Mouse (Mus musculus) MN1 (cell line): ENCODE data around the gene Fam78a.

Source experiments
- DNase-seq: peaks from one replicate; pipeline ENCODE4 v3.0.0-alpha.2; 2016; ENCODE audit warnings: low spot score

The Fam78a gene

DNA sequence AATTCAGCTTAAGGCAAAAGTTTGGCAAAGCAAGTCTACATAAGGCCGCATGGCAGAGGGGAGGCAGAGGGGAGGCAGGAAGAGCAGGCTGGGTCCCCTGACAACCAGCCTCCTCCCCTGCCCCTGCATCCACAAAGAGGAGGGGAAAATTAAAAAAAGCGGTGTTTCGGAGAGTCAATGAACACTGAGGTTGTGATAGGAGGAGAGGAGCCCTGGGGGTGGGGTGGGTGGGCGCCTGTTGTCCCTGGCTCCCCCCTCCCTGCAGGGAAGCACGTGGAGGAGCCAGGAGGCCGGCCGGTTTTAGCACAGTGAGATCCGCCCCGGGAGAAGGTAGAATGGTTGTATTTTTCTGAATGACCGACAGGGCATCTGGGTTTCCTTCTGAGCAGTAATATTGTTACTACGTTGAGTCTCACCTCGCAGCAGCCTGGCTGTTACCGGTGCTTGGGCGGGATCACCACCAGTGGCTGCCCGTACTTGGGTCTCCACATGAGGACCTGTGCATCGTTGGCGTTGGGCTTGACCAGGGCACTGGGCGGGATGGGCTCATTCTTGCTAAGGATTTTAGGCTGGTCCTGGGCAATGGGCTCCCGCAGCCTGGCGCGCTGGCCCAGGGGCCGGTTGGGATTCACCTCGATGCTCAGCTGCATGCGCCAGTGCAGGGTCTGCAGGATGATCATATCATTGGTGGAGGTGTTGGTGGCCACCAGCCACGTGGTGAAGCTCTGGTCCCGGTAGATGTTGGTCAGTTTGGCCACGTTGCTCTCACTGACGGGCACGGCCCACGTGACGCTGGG is 15.6 kb downstream of the Fam78a start:
- no peak for DNase-seq

DNA sequence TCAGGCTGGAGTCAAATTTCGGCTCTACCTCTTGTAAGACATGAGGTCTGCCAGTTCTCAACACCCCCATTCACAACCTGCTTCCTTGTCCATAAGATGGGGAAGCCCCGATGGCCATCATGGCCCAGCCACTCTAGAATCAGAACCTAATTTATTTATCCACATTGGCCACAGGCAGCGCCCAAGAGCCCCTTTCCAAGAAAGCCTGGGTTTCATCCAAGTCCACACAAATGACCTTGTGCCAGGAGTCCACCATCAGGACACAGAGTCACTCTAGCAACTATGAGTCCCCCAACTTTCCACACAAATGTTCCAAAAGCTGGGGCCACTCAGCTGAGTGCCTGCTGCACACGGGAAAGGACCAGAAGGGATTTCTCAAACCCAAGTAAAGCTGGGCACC is 18.7 kb downstream of the Fam78a start:
- DNase-seq, result no peak

DNA sequence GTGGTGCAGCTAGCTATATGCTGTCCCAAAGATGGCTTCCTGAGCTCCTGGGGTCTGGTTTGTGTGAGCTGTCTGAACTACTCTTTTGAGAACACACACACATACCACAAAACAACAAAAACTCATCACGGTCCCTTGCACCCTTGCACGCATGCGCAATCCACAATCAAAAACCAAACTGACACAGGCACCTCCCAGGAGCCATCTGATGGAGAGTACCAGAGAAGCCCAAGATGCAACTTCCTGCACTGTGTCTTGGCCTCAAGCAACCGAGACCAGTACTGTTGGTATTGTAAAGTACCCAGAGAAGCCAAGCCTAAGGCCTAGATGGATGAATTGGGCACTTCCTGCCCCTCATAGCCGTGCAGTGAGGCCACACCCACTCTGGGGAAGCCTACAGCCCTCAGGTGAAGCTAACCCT is 19.3 kb downstream of the Fam78a start:
- DNase-seq, result no peak

DNA sequence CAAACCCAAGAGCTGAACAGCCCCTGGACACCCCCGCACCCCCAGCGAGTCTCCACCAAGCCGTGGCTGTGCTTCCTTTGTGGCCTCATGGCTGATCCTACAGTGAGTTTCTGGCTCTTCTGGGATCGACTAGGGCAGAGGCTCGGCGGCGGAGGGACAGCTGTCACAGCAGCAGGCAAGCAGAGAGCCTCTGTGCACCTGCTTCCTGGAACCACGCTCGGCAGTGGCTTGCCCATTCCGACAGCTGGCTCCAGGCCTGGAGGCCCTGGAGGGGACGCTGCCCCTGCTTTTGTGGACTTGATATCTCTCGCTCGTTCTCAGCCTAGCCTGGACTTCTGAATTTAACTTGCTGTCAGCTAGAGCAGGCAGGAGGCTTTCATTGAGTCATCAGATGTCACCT is 19.7 kb downstream of the Fam78a start:
- DNase-seq, result no peak

DNA sequence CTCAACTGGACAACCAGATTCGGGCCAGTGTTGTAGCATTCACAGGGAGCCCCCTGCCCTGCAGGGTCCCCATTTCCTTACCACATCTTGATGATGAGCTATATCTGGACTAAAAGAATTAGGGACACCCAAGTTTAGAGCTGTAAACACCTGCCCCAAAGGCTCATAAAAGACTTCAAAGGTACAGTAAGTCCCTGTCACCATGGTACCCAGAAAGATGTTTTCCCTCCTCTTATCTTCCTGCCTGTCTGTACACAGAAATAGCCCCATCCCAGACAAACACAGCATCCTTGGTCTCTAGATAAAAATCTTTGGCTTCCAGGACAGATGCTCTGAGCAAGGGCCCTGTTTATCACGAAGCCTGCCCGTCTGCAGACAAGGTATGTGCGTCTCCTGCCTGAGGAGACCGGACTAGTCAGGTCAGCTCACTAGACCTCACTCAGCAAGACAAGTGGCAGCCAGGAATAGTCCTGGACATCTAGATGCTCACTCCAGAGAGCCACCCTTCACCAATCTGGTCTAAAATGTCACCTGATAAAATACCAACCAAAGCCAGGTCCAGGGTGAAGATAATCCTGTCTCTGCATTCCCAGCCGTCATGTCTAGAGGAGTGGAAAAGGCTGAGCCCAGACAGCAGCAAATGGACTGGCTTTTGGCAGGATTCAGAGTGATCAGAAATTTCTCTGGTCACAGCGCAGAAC is 21.1 kb downstream of the Fam78a start:
- no peak for DNase-seq

DNA sequence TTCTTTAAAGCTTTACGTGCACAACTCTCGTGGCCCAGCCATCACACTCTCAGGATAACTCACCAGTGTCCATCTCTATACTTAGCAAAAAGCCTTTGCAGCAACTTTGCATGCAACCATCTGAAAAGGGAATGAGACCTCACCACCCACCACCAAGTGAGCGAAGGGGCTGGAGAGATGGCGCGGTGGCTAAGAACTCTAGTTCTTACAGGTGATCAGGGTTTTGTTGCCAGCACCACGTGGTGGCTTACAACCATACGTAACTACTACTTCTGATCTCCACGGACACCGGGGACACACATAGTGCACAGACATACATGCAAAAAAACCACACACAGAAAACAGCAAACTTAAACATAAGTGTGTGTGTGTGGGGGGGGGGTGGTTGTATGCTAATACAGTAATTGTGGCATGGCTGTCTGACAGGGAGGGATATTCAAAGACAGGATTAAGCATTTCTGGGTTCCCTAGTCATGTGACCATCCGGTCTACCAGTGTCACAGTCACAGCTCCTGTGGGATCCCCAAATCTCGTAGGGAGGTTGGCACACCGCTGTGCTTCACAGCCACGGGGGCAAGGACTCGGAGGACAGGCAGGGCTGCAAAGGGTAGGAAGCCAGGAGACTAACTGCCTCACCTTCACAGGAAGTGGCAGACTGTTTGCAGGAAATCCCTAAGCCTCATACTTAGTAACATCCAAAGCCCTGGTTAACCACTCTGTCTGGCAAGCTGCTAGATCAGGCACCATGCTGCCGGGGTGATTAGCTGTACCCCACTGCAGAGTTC is 21.8 kb downstream of the Fam78a start:
- no peak for DNase-seq

DNA sequence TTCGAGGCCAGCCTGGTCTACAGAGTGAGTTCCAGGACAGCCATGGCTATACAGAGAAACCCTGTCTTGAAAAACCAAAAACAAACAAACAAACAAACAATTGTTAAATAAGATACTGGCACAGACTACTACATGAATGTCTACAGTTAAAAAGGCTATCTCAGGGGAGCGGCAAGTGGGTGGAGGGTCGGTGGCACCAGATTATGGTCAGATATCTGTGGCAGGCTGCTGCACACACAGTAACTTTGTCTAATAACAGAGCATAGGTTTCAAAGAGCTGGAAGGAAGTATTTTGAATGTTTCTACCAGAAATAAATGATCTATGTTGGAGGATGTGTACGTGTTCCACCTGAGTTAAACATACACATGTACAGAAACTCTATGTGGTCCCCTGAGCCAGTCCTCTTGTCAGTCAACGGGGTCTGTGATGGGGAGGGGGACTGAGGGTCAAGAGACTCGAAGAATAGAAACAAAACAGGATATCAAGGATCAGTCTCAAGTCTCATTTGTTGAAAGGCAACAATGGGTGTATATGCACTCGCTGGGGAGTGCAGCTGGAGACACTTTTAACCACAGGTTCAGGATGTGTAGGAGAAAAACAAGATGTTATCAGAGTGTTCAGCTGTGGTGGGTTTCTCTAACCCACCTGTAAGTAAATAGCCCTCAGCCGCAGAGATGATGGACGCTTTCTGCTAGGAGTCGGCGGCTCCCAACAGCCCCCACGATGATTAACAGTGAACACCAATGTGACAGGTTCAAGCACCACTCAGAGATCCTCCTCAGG is 22.7 kb downstream of the Fam78a start:
- no peak for DNase-seq

DNA sequence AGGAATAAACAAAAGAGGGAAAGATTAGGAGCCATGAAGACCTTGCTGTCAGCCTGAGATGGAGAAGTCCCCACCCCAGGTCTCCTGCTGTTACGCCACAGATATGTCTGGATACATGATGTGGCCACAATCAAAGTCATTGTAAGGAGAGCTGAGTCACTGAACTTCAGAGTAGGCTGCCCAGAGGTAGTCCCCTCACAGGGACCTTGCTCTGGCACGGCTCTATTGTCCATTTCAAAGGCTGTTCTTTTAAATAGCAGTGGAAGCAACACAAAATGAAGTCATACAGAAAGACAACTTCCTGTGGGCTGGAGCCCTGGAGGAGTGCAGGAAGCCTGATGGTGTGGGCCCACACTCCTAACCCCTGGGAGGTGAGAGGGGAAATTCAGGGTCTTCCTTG is 23.5 kb downstream of the Fam78a start:
- DNase-seq, result no peak

DNA sequence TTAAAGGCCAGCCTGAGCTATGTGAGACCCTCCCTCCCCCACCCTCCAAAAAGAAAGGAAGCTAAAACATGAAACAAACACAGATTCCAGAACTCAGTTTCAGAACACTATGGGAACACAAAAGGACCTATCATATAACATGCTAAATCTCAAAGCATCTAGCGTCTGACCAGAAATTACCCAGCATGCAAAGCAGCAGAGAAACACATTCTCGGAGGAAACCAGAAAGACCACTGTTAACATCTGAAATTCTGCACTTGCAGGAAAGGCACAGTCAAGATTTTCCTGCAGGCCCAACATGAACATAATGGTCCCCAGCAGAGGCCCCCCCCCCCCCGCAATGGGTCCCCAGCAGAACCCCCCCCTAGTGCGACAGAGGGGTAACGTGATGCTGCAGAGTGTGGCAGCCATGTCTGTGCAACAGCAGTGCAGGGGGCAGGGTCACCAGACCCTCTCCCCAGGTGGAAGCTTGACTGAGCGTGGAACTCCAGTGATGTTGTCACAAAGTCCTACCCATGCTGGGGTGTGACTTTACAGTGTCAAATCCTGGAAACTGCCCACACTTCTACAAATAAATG is 24.3 kb downstream of the Fam78a start:
- no peak for DNase-seq

DNA sequence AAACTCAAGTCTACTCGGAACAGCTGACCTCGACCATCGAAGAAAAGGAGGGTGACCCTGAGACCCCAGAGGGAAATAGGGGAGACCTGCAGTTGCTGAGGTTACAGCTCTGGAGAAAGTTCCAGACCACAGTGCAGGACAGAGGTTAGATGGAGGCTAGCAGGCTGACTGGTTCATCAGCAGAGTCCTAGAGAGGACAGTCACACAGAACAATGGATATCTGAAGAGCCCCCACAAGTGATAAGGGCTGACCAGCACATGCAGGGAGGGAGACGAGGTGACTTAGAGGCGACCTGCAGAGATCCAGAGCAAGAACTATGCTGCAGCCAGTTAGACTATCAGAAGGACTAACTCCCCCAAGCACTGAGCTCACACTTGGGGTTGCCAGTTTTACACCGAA is 25.0 kb downstream of the Fam78a start:
- DNase-seq, result no peak

DNA sequence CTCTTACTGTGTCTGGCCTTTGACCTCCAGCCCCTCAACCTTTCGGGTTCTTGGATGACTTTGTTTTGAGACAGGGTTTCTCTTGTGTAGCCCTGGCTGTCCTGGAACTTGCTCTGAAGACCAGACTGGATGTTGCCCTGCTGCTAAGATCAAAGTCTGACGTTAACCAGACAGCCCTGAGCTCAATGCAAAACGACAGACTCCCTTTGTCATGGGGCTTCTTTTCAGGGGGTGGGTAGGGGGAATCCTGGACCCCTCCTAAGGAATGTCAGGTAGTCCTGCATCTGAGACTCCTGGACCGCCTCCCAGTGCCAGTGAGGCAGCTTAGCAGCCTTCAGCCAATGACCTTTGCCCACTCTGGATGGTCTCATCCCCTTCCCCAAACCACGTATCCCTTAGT is 25.9 kb downstream of the Fam78a start:
- DNase-seq, result no peak

DNA sequence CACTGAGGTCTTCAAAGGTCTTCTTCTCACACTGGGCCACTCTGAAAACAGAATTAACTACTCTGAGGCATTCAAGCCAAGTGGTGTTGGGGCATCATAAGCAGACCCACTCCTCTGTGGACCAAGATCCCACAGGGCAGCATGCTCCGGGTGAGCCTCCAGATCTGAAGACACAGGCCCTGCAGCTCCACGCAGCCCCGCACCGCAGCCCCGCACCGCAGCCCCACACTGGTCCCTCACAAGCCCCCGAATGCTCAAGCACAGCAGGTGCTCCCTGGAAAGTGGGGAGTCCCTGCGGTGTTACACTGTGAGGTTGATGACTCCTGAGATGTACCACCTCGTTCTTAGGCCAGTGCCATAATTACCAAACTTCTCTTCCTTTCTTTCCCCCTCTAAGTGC is 26.4 kb downstream of the Fam78a start:
- DNase-seq, result no peak

DNA sequence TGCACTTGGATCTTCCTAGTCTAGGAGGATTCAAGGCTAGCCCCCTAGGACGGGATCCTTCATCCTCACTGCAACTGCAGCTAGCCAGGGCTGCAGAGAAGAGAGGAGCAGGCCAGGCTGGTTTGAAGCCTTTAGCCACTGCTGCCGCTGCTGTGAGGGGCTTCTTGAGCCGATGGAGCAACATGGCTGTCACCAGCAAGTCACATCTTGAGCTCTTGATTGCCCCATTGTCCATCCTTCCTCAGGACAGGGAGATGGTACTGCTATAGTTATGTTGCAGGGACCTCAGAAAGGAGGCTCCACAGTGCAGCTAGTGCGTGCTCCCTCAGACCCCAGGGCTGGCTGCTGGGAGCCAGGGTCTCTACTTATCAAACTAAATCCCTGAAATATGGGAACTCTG is 26.9 kb downstream of the Fam78a start:
- DNase-seq, result no peak

DNA sequence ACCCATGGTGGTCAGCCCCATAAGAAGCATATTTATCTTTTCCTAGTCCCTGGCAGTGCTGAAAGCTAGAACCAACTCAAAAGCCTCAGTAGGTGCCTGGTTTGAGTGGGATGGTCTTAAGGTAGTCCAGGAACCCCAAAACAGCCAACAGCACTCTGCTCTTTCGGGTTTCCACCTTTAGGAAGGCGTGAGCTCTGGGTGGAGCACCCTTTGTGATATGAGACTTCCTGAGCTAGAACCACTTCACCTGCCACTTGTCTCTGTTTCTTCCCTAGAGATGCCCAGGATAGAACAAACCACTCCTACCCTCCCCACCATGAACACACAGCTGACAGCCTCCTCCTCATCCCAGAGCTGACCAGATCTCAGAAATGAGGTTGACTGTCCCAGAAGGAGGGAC is 27.3 kb downstream of the Fam78a start:
- no peak for DNase-seq

DNA sequence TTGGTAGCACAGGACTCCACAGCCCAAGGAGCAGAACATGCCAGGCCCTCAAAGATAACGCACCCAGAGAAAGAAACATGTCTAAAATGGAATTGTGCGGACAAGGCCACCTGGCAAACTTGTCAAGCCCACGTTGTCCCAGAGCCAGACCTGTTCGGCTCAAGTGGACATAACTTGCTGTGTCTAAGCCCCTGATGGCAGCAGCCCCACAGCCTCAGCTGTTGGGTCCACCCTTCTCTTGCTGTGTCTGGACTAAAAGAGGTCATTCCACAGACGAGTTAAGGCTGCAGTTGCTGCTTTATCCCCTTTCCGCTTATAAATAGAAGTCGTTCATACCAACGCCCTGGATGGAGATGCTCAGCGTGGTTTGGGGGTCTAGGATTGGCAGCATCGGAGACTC is 28.1 kb downstream of the Fam78a start:
- no peak for DNase-seq

DNA sequence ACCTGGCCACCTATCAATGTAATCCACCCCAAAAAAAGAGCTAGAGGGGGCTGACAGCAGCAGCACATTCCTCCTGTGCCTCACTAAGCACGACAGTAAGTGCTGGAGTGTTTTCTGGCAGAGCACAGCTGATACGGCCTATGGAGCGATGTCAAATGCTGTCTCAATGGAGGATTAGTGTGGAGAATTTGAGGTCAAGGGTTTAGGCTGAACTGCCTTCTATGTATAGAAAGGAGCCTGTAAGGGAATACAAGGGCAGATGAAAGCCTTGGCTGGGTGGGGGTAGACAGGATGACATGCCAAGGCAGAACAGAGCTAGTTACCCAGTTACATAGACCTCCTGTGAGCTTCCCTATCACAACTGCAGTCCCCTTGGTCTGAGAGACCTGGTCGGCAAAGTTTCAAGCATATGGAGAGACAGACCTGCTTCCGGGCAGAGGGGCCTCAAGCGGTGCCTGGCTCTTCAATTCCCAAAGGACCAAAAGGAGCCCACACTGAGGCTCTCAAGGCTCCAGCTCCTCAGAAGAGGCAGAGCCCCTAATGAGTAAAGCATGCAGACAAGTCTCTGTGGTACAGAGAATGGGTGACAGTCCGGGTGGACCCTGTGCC is 29.2 kb downstream of the Fam78a start:
- DNase-seq, result no peak

DNA sequence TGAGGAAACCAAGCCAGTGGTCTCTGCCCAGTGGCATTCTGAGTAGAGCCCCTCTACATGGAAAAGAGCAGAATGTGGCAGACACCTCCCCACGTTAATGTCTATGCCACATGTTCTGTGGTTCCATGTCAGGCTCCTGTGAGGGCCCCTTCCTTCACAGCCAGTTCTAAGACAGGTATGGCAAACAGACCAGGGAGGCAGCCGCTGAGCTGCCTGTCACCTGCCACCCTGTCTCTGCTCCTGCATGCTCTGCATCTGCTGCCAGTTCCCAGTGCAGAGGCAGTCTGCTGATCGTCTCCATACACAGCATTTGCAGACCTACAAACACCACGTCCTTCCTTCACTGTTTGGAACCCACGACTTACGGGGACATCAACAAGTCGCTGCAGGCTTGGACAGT is 32.2 kb downstream of the Fam78a start:
- no peak for DNase-seq

DNA sequence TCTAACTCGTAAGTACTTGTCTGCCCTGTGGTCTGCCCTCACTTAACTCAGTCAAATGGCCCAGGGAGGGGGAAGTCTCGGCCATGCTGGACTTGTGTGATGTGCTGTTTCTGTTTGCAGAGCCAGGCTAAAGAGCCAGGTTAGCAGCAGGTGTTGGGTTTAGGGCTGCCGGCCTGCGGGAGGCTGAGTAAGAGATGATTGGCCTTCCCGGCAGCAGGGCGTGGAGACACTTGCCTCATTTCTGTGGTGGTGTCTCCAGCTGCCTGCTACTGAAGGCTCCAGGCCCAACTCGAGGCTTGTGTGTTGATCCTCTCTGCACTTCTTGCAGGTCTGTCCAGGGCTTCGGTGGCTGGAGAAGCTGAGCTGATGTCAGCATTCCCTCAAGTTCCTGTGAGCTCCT is 32.9 kb downstream of the Fam78a start:
- DNase-seq, result no peak

DNA sequence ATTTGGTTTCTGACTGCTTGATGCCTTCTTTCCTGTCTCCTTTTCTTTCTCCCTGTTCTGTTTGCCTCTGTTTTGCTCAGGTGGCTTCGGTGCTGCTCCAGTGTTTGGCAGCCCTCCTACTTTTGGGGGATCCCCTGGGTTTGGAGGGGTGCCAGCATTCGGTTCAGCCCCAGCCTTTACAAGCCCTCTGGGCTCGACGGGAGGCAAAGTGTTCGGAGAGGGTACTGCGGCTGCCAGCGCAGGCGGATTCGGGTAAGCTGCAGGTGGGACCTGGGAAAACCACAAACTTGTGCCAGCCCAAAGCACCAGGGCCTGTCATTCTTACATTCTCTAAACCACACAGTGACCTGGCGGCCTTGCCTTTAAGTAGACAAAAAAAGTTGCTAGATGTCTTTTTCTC is 37.3 kb downstream of the Fam78a start:
- DNase-seq, result no peak

DNA sequence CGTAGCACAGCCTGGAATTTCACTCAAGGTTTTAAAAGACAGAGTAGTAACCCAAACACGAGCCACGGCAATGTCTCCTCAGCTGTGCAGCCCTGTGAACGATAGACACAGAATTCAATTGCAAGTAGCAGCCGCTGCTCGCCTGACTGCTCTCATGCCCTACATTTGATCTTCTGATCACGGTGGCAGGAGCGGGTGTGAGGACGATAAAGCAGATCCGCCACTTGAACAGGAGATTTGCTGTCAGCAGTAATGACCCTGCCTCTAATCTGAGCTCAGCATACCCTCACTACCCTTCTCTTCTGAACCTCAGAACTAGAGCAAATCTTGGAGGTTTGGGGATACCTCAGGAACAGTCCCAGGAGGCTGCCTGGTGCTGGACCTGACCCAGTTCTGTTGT is 38.6 kb downstream of the Fam78a start:
- no peak for DNase-seq

DNA sequence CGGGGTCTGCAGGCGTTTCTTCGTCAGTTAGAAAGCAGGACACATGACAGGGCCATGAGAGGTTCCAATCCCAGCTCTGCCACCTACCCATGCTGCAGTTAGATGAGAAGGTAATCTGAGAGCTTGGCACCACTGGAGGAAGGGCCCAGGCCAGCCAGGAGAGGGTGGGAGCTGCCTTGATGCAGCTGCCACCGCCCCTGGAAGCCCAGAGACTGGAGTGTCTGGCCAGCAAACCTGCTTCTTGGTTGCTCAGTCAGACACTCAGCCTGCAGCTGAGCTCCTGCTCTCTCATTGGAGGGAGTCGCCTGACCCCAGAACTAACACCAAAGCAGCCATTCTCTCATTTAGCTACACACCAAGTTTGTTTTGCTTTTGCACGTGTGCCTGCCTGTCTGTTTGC is 39.3 kb downstream of the Fam78a start:
- no peak for DNase-seq
